Mouse (Mus musculus) limb, embryonic 13.5 days (tissue): Measurements from ENCODE around the gene Pdk1. TPM values are rescaled to one million over a fixed set of nuclear protein-coding genes. Genes with fewer than 3 reads are reported as not detected.
"Not testable (repeated sequence)": the region's sequence is repeated elsewhere in the genome, so short reads cannot be mapped to it uniquely, and the experiment has no call there.

ENCODE experiments used
- ATAC-seq: fragments of 200-750 bp; cut with Nextera tagmentation; 2 replicates; pipeline ENCODE4 v1.8.0; 2017; ENCODE audit warnings: low read depth, moderate number of reproducible peaks, moderate TSS enrichment; ENCODE audit not compliant: low FRiP score
- H3K27ac ChIP-seq: fragments of 300-500 bp; sonication (generic); 2 replicates; pipeline ENCODE4 v1.5.1; 2015; ENCODE audit warnings: inconsistent platforms, mild to moderate bottlenecking, moderate library complexity
- H3K27me3 ChIP-seq: fragments of 300-500 bp; sonication (generic); 2 replicates; pipeline ENCODE4 v1.6.1; 2015; ENCODE audit warnings: mild to moderate bottlenecking, inconsistent platforms
- H3K36me3 ChIP-seq: fragments of 300-500 bp; sonication (generic); 2 replicates; pipeline ENCODE4 v1.6.1; 2015; ENCODE audit warnings: inconsistent platforms, mild to moderate bottlenecking, moderate library complexity
- H3K4me1 ChIP-seq: fragments of 300-500 bp; sonication (generic); 2 replicates; pipeline ENCODE4 v1.6.1; 2015; ENCODE audit warnings: inconsistent platforms
- H3K4me2 ChIP-seq: fragments of 300-500 bp; sonication (generic); replicated peaks from 2 replicates; pipeline ENCODE4 v1.6.1; 2015; ENCODE audit warnings: inconsistent platforms, mild to moderate bottlenecking, moderate library complexity
- H3K4me3 ChIP-seq: fragments of 300-500 bp; sonication (generic); 2 replicates; pipeline ENCODE4 v1.5.1; 2015; ENCODE audit warnings: moderate library complexity, mild to moderate bottlenecking, inconsistent platforms
- H3K9ac ChIP-seq: fragments of 300-500 bp; sonication (generic); 2 replicates; pipeline ENCODE4 v1.6.1; 2015; ENCODE audit warnings: mild to moderate bottlenecking, inconsistent platforms
- H3K9me3 ChIP-seq: fragments of 300-500 bp; sonication (generic); 2 replicates; pipeline ENCODE4 v1.6.1; 2016; ENCODE audit warnings: inconsistent platforms
- WGBS: fragments of 180-500 bp; shearing (Covaris S2); methylation state at CpG from one replicate; pipeline ENCODE4 v1.1.7; 2015; 5-methylcytosine and 5-hydroxymethylcytosine counted together
- polyA plus RNA-seq: library from polyadenylated mRNA; unstranded; fragments of >200 nt; fragmentation: Nextera tagmentation; extraction: Ambion mirVana; gene quantifications from 2 replicates; pipeline ENCODE4 v1.2.1, GENCODE M21; 2015

Pdk1 gene
- 55.2 and 58.7 TPM in 2 replicates for polyA plus RNA-seq

GRCm38 (mm10) chr2:71872801-71873443, at the start of gene Pdk1:
Gene Pdk1, plus strand, starts transcription at chr2:71873224.
- Histone ChIP-seq H3K27ac (peak within 1 kb of the TSS; percentile 92), H3K9ac (peak within 1 kb of the TSS; percentile 90), H3K4me1 (peaks cover 22% of the 10 kb centered on the region), H3K27me3 (no peaks in the 10 kb centered on the region), H3K4me2 (peak within 1 kb of the TSS; percentile 86), H3K4me3 (peak within 1 kb of the TSS; percentile 83), H3K36me3 (peaks cover 11% of the 10 kb centered on the region; the same call in 1 of the 2 replicates), H3K9me3 (no peaks in the 10 kb centered on the region)
- under 1% methylated on average over 54 of the region's 55 CpGs for WGBS
- ATAC-seq: peak; percentile 96

- H3K9ac ChIP-seq: no peak overlapping the region
- WGBS: 81% methylated on average over 13 of the region's 13 CpGs
- peaks cover 15% of the 10 kb centered on the region; the same call in 1 of the 2 replicates for H3K36me3 ChIP-seq
- H3K9me3 ChIP-seq: no peaks in the 10 kb centered on the region
- H3K27me3 ChIP-seq: no peaks in the 10 kb centered on the region
- H3K4me1 ChIP-seq: no peaks in the 10 kb centered on the region
- ATAC-seq: no peak
- H3K27ac ChIP-seq: no peak overlapping the region
- H3K4me3 ChIP-seq: no peak overlapping the region
- no peak overlapping the region for H3K4me2 ChIP-seq
Observed at GRCm38 (mm10) chr2:71824146-71824545, 48.9 kb upstream of the Pdk1 start.

- no peak overlapping the region for H3K9ac ChIP-seq
- no peak overlapping the region for H3K27ac ChIP-seq
- WGBS: 81% methylated on average over 13 of the region's 13 CpGs
- H3K36me3 ChIP-seq: peaks cover 11% of the 10 kb centered on the region; the same call in 1 of the 2 replicates
- no peaks in the 10 kb centered on the region for H3K27me3 ChIP-seq
- no peaks in the 10 kb centered on the region for H3K4me1 ChIP-seq
- no peak overlapping the region for H3K4me3 ChIP-seq
- no peak for ATAC-seq
- H3K4me2 ChIP-seq: no peak overlapping the region
- no peaks in the 10 kb centered on the region for H3K9me3 ChIP-seq
Observed at GRCm38 (mm10) chr2:71827711-71828110, 45.3 kb upstream of the Pdk1 start.

GRCm38 (mm10) chr2:71828928-71829327, 44.1 kb upstream of the Pdk1 start:
- no peak overlapping the region for H3K9ac ChIP-seq
- no peak overlapping the region for H3K4me3 ChIP-seq
- no peak overlapping the region for H3K27ac ChIP-seq
- no peaks in the 10 kb centered on the region for H3K4me1 ChIP-seq
- no peaks in the 10 kb centered on the region for H3K9me3 ChIP-seq
- H3K36me3 ChIP-seq: peaks cover 9% of the 10 kb centered on the region; the same call in 1 of the 2 replicates
- H3K27me3 ChIP-seq: no peaks in the 10 kb centered on the region
- no peak overlapping the region for H3K4me2 ChIP-seq
- no peak for ATAC-seq
- 64% methylated on average over 11 of the region's 11 CpGs for WGBS

- Histone ChIP-seq H3K4me2 (no peak overlapping the region), H3K36me3 (no peaks in the 10 kb centered on the region), H3K9ac (no peak overlapping the region), H3K27me3 (no peaks in the 10 kb centered on the region), H3K4me3 (no peak overlapping the region), H3K9me3 (no peaks in the 10 kb centered on the region), H3K27ac (no peak overlapping the region), H3K4me1 (no peaks in the 10 kb centered on the region)
- ATAC-seq: no peak
- WGBS: 81% methylated on average over 6 of the region's 6 CpGs
Observed at GRCm38 (mm10) chr2:71833626-71834025, 39.4 kb upstream of the Pdk1 start.

GRCm38 (mm10) chr2:71834371-71834770, 38.7 kb upstream of the Pdk1 start:
- ATAC-seq: no peak
- Histone ChIP-seq H3K9ac (no peak overlapping the region), H3K36me3 (no peaks in the 10 kb centered on the region), H3K27me3 (no peaks in the 10 kb centered on the region), H3K4me1 (no peaks in the 10 kb centered on the region), H3K4me3 (no peak overlapping the region), H3K27ac (no peak overlapping the region), H3K9me3 (no peaks in the 10 kb centered on the region), H3K4me2 (no peak overlapping the region)
- WGBS: 72% methylated on average over 7 of the region's 7 CpGs

- Histone ChIP-seq H3K4me3 (no peak overlapping the region), H3K4me1 (no peaks in the 10 kb centered on the region), H3K9me3 (no peaks in the 10 kb centered on the region), H3K4me2 (no peak overlapping the region), H3K27me3 (no peaks in the 10 kb centered on the region), H3K36me3 (no peaks in the 10 kb centered on the region), H3K27ac (no peak overlapping the region), H3K9ac (no peak overlapping the region)
- ATAC-seq: no peak
- WGBS: 61% methylated on average over 8 of the region's 8 CpGs
Observed at GRCm38 (mm10) chr2:71835556-71835955, 37.5 kb upstream of the Pdk1 start.

GRCm38 (mm10) chr2:71836232-71836631, 36.8 kb upstream of the Pdk1 start:
- H3K4me1 ChIP-seq: no peaks in the 10 kb centered on the region
- no peaks in the 10 kb centered on the region for H3K36me3 ChIP-seq
- no peak overlapping the region for H3K27ac ChIP-seq
- no peak for ATAC-seq
- no peak overlapping the region for H3K4me2 ChIP-seq
- no peaks in the 10 kb centered on the region for H3K27me3 ChIP-seq
- no peak overlapping the region for H3K9ac ChIP-seq
- H3K9me3 ChIP-seq: no peaks in the 10 kb centered on the region
- 89% methylated on average over 4 of the region's 4 CpGs for WGBS
- no peak overlapping the region for H3K4me3 ChIP-seq

GRCm38 (mm10) chr2:71837261-71837660, 35.8 kb upstream of the Pdk1 start:
- H3K27me3 ChIP-seq: no peaks in the 10 kb centered on the region

GRCm38 (mm10) chr2:71837791-71838190, 35.2 kb upstream of the Pdk1 start:
- Histone ChIP-seq H3K4me3 (no peak overlapping the region), H3K27ac (no peak overlapping the region), H3K36me3 (no peaks in the 10 kb centered on the region), H3K4me2 (no peak overlapping the region), H3K9ac (no peak overlapping the region), H3K27me3 (no peaks in the 10 kb centered on the region), H3K9me3 (no peaks in the 10 kb centered on the region), H3K4me1 (no peaks in the 10 kb centered on the region)
- no peak for ATAC-seq
- 40% methylated on average over 6 of the region's 6 CpGs for WGBS

More at GRCm38 (mm10) chr2:71837261-71837660, 35.8 kb upstream of the Pdk1 start:
- Histone ChIP-seq H3K9me3 (no peaks in the 10 kb centered on the region), H3K4me3 (no peak overlapping the region), H3K27ac (no peak overlapping the region), H3K9ac (no peak overlapping the region), H3K4me1 (no peaks in the 10 kb centered on the region), H3K36me3 (no peaks in the 10 kb centered on the region), H3K4me2 (no peak overlapping the region)
- WGBS: 65% methylated on average over 4 of the region's 4 CpGs
- no peak for ATAC-seq

- no peak overlapping the region for H3K4me2 ChIP-seq
- H3K9ac ChIP-seq: no peak overlapping the region
- peaks cover 7% of the 10 kb centered on the region for H3K36me3 ChIP-seq
- no peak overlapping the region for H3K4me3 ChIP-seq
- H3K9me3 ChIP-seq: no peaks in the 10 kb centered on the region
- ATAC-seq: no peak
- no peaks in the 10 kb centered on the region for H3K27me3 ChIP-seq
- peaks cover 6% of the 10 kb centered on the region for H3K4me1 ChIP-seq
- no peak overlapping the region for H3K27ac ChIP-seq
- WGBS: 81% methylated on average over 9 of the region's 9 CpGs
Observed at GRCm38 (mm10) chr2:71843316-71843715, 29.7 kb upstream of the Pdk1 start.

- no peak for ATAC-seq
- 87% methylated on average over 6 of the region's 6 CpGs for WGBS
- H3K4me2 ChIP-seq: no peak overlapping the region
- peaks cover 7% of the 10 kb centered on the region for H3K36me3 ChIP-seq
- H3K27me3 ChIP-seq: no peaks in the 10 kb centered on the region
- H3K4me1 ChIP-seq: peaks cover 12% of the 10 kb centered on the region
- H3K4me3 ChIP-seq: no peak overlapping the region
- H3K9me3 ChIP-seq: no peaks in the 10 kb centered on the region
- no peak overlapping the region for H3K27ac ChIP-seq
- H3K9ac ChIP-seq: no peak overlapping the region
Observed at GRCm38 (mm10) chr2:71844906-71845305, 28.1 kb upstream of the Pdk1 start.

GRCm38 (mm10) chr2:71852161-71852560, 20.9 kb upstream of the Pdk1 start:
- not testable (repeated sequence) for H3K4me3 ChIP-seq, H3K4me2 ChIP-seq, H3K27ac ChIP-seq, H3K9ac ChIP-seq, H3K27me3 ChIP-seq, H3K36me3 ChIP-seq, H3K9me3 ChIP-seq
- 3% methylated on average over 7 of the region's 8 CpGs for WGBS
- peak; percentile 40; the same call in 1 of the 2 replicates for ATAC-seq
- H3K4me1 ChIP-seq: peaks cover 12% of the 10 kb centered on the region
